Mouse (Mus musculus): ENCODE data around the gene 4930469K13Rik. TPM values are rescaled to one million over a fixed set of nuclear protein-coding genes. Genes with fewer than 3 reads are reported as not detected.

4930469K13Rik gene
- polyA plus RNA-seq, 1 experiment from 2014 or later = not detected

DNA sequence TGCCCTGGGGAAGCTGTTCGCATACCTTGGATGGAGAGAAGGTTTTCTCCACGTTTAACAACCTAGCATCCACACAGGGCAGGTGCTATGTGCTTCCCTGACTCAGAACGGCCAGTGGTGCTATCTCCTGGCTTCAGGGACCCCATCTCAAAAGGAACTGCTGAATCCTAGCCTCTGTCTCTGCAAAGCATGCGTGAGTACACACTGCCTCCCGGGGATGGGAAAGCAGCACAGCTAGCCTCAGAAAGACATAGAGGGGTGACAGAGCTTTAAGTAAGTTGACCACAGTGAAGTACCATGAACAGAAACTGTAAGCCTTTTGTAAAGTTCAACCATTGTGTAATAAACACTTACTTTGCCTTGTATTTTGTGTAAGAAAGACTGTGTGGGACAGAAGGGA lies 104.9 kb downstream of the 4930469K13Rik start:
- ATAC-seq (no peak), DNase-seq (ENCODE audit: low spot score) (no peak)
- TF ChIP-seq EP300 (IDR thresholded peaks at IDR 0.05) = no peak
- TF ChIP-seq CTCF (IDR thresholded peaks at IDR 0.05) = peak; percentile 20; the same call in 1 of the 2 replicates
- H3K4me3 ChIP-seq (ENCODE audit: low read depth, low read length) = no peak overlapping the region
- H3K4me2 ChIP-seq (replicated peaks; ENCODE audit: low read depth, low read length) = no peak overlapping the region
- H3K9ac ChIP-seq (replicated peaks; ENCODE audit: low read depth) = no peak overlapping the region
- H3K27me3 ChIP-seq (replicated peaks; ENCODE audit: insufficient read depth, low read length) = no peaks in the 10 kb centered on the region
- no peaks in the 10 kb centered on the region for H3K9me3 ChIP-seq (ENCODE audit: low read length)
- 51% methylated on average over 5 of the region's 5 CpGs for WGBS
- H3K27ac ChIP-seq (ENCODE audit: low read length) = no peak overlapping the region
- H3K36me3 ChIP-seq (ENCODE audit: insufficient read depth, low read length) = no peaks in the 10 kb centered on the region
- H3K4me1 ChIP-seq (ENCODE audit: insufficient read depth, low read depth, low read length) = no peaks in the 10 kb centered on the region

DNA sequence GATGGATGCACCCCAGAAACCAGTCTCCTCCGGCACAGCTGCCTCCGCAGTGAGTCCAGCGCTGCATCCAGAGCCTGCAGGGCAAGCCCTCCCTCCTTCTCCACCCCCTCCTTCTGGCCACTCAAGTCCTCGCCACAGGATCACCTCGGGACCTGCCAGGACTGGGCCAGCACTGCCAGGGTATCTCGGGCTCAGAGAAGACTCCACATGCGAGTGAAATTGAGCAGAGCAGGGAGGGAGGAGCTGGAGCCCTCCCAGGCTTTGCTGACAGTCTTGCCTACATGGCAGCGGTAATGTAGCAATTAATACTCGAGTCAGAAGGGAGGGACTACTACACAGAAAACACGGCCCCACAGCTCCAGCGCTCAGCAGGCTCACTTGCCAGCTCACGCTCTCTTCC lies 105.4 kb downstream of the 4930469K13Rik start, which contains the start of gene Kcnip1:
Gene Kcnip1 (minus strand): TSS at position 215 of the 400 bp plus-strand sequence.
- Histone ChIP-seq H3K4me3 (ENCODE audit: low read depth, low read length) (no peak within 1 kb of the TSS), H3K27me3 (replicated peaks; ENCODE audit: insufficient read depth, low read length) (no peaks in the 10 kb centered on the region), H3K4me1 (ENCODE audit: insufficient read depth, low read depth, low read length) (no peaks in the 10 kb centered on the region), H3K4me2 (replicated peaks; ENCODE audit: low read depth, low read length) (no peak within 1 kb of the TSS), H3K36me3 (ENCODE audit: insufficient read depth, low read length) (no peaks in the 10 kb centered on the region), H3K9me3 (ENCODE audit: low read length) (no peaks in the 10 kb centered on the region), H3K27ac (ENCODE audit: low read length) (no peak within 1 kb of the TSS), H3K9ac (replicated peaks; ENCODE audit: low read depth) (no peak within 1 kb of the TSS)
- TF ChIP-seq CTCF (IDR thresholded peaks at IDR 0.05) (no peak), EP300 (IDR thresholded peaks at IDR 0.05) (no peak)
- DNase-seq (ENCODE audit: low spot score) = peak; percentile 16
- peak; percentile 32; the same call in 1 of the 2 replicates for ATAC-seq
- 11% methylated on average over 12 of the region's 12 CpGs for WGBS

DNA sequence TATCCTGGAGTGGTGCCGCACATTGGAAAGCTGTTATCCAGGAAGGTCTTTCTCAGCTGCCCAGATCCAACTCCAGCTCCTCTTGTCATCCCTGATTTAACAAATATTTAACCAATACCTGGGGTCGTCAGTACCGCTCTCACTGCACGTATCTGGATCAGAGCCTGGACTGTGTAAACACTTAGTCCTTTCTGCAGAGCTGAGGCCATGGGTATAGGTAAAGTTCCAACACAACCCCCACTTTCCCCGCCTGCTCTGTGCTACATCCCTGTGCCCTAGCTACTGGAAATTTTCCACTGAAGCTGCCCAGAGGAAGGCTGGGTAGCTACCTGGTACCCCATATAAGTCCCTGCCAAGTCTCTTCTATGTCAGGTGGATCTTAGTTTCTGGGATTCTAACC lies 108.4 kb downstream of the 4930469K13Rik start:
- TF ChIP-seq CTCF (IDR thresholded peaks at IDR 0.05) (no peak), EP300 (IDR thresholded peaks at IDR 0.05) (no peak)
- H3K4me3 ChIP-seq (ENCODE audit: low read depth, low read length) = no peak overlapping the region
- H3K4me1 ChIP-seq (ENCODE audit: insufficient read depth, low read depth, low read length) = no peaks in the 10 kb centered on the region
- no peak for ATAC-seq
- H3K4me2 ChIP-seq (replicated peaks; ENCODE audit: low read depth, low read length) = no peak overlapping the region
- no peaks in the 10 kb centered on the region for H3K9me3 ChIP-seq (ENCODE audit: low read length)
- no peak overlapping the region for H3K27ac ChIP-seq (ENCODE audit: low read length)
- no peak for DNase-seq (ENCODE audit: low spot score)
- H3K36me3 ChIP-seq (ENCODE audit: insufficient read depth, low read length) = no peaks in the 10 kb centered on the region
- H3K9ac ChIP-seq (replicated peaks; ENCODE audit: low read depth) = no peak overlapping the region
- WGBS = 45% methylated on average over 5 of the region's 5 CpGs
- H3K27me3 ChIP-seq (replicated peaks; ENCODE audit: insufficient read depth, low read length) = no peaks in the 10 kb centered on the region

DNA sequence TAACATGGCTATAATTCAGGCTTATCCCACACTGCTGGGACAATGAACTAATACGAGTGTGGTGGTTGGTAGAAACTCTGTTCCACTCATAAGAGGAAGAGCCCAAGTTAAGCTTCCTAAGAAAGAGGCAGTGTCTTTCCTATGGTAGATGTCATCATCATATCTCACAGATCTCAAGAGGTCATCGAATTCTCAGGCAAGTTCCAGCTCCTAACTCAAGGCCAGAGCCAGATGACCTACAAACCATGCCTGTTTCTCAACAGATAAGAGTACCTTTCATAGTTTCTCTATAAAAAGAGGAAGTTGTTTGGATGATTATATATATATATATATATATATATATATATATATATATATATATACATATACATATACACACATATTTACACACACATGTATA lies 111.8 kb downstream of the 4930469K13Rik start:
- Histone ChIP-seq H3K4me3 (ENCODE audit: low read depth, low read length) (no peak overlapping the region), H3K27me3 (replicated peaks; ENCODE audit: insufficient read depth, low read length) (no peaks in the 10 kb centered on the region), H3K4me2 (replicated peaks; ENCODE audit: low read depth, low read length) (no peak overlapping the region), H3K27ac (ENCODE audit: low read length) (no peak overlapping the region), H3K9ac (replicated peaks; ENCODE audit: low read depth) (no peak overlapping the region), H3K9me3 (ENCODE audit: low read length) (no peaks in the 10 kb centered on the region), H3K36me3 (ENCODE audit: insufficient read depth, low read length) (no peaks in the 10 kb centered on the region), H3K4me1 (ENCODE audit: insufficient read depth, low read depth, low read length) (no peaks in the 10 kb centered on the region)
- DNase-seq (ENCODE audit: low spot score) (no peak), ATAC-seq (no peak)
- TF ChIP-seq EP300 (IDR thresholded peaks at IDR 0.05) = no peak
- TF ChIP-seq CTCF (IDR thresholded peaks at IDR 0.05) = no peak
- 82% methylated on average over 2 of the region's 2 CpGs for WGBS

DNA sequence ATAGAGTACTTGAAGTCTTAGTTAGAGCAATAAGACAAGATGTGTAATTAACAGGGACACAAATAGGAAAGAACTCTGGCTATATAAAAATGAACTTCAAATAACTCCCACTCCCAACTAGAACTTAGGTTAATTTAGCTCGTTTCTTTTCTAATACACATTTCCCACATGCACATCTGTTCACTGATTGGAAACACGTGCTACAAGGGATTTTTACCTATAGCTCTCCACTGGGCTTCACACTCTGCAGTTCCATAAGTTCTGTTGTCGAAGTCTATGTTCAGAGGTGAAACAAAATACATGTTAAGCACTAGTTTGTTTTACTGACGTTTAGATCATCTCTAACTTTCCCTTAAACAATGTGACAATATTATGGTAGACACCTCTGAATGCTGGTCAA lies 118.2 kb downstream of the 4930469K13Rik start:
- Histone ChIP-seq H3K4me2 (replicated peaks; ENCODE audit: low read depth, low read length) (no peak overlapping the region), H3K4me1 (ENCODE audit: insufficient read depth, low read depth, low read length) (no peaks in the 10 kb centered on the region), H3K36me3 (ENCODE audit: insufficient read depth, low read length) (no peaks in the 10 kb centered on the region), H3K27me3 (replicated peaks; ENCODE audit: insufficient read depth, low read length) (no peaks in the 10 kb centered on the region), H3K9ac (replicated peaks; ENCODE audit: low read depth) (no peak overlapping the region), H3K9me3 (ENCODE audit: low read length) (no peaks in the 10 kb centered on the region), H3K4me3 (ENCODE audit: low read depth, low read length) (no peak overlapping the region), H3K27ac (ENCODE audit: low read length) (no peak overlapping the region)
- no peak for TF ChIP-seq CTCF (IDR thresholded peaks at IDR 0.05)
- TF ChIP-seq EP300 (IDR thresholded peaks at IDR 0.05) = no peak
- 69% methylated on average over 4 of the region's 4 CpGs for WGBS
- DNase-seq (ENCODE audit: low spot score) (no peak), ATAC-seq (no peak)

DNA sequence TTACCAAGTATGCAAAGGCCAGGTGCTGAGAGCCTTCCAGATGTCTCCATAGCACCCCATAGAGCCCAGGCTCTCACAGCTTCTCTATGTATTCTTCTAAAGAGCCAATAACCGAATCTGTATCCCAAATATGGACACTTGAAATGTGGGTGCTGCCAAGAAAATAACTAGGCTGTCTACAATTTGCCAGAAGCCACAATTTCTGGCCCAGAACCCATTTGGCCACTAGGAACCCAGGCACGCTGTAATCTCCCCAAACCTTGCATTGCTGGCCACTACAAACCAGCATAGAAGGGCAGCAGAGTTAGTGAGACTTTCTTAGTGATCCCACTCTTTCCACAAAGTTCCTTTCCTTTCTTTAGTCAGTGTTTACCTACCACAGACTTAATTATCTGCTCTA lies 123.2 kb downstream of the 4930469K13Rik start:
- ATAC-seq (no peak), DNase-seq (ENCODE audit: low spot score) (no peak)
- no peaks in the 10 kb centered on the region for H3K4me1 ChIP-seq (ENCODE audit: insufficient read depth, low read depth, low read length)
- H3K9ac ChIP-seq (replicated peaks; ENCODE audit: low read depth) = no peak overlapping the region
- no peaks in the 10 kb centered on the region for H3K36me3 ChIP-seq (ENCODE audit: insufficient read depth, low read length)
- WGBS = 75% methylated on average over 2 of the region's 2 CpGs
- H3K4me3 ChIP-seq (ENCODE audit: low read depth, low read length) = no peak overlapping the region
- no peak overlapping the region for H3K27ac ChIP-seq (ENCODE audit: low read length)
- H3K4me2 ChIP-seq (replicated peaks; ENCODE audit: low read depth, low read length) = no peak overlapping the region
- no peak for TF ChIP-seq CTCF (IDR thresholded peaks at IDR 0.05)
- TF ChIP-seq EP300 (IDR thresholded peaks at IDR 0.05) = no peak
- no peaks in the 10 kb centered on the region for H3K9me3 ChIP-seq (ENCODE audit: low read length)
- no peaks in the 10 kb centered on the region for H3K27me3 ChIP-seq (replicated peaks; ENCODE audit: insufficient read depth, low read length)
